ENCODE assay signal across 9 mouse cellular contexts in genomic region chr4:45967479-45968341, GRCm38 (mm10). TPM values are rescaled to one million over a fixed set of nuclear protein-coding genes. Genes with fewer than 3 reads are reported as not detected.
DNase-seq lines count a peak whose midpoint lies in the region; ATAC-seq lines count a peak whose summit lies in the region.
"Had no signal": no experiment of that assay in that cellular context is flagged by ENCODE, and none has a peak within 500 bp of the region (broad histone marks: within the 10 kb centered on the region; RNA-seq: fewer than 3 reads in every experiment).

No protein-coding gene starts in this region.

- no peaks in the 10 kb centered on the region for H3K36me3 ChIP-seq in forebrain, embryonic 11.5 days (ENCODE audit: control insufficient read depth, insufficient read depth, low read length)
- H3K36me3 ChIP-seq in forebrain, embryonic 16.5 days (ENCODE audit: control insufficient read depth, insufficient read depth), result no peaks in the 10 kb centered on the region
- H3K36me3 ChIP-seq in hindbrain, embryonic 14.5 days (replicated peaks; ENCODE audit: control insufficient read depth, insufficient read depth), result no peaks in the 10 kb centered on the region
- no peaks in the 10 kb centered on the region for H3K36me3 ChIP-seq in midbrain, embryonic 12.5 days

- peak overlapping the region; percentile 32 for H3K27ac ChIP-seq in forebrain, embryonic 11.5 days (ENCODE audit: low read depth, low read length)
- H3K27ac ChIP-seq in forebrain, embryonic 16.5 days (ENCODE audit: low read length), result no peak overlapping the region
- no peak overlapping the region for H3K27ac ChIP-seq in hindbrain, embryonic 14.5 days
- peak overlapping the region; percentile 17; the same call in 1 of the 2 replicates for H3K27ac ChIP-seq in midbrain, embryonic 12.5 days (replicated peaks)

- peak; percentile 64 for DNase-seq in forebrain, embryonic 11.5 days (ENCODE audit: low spot score)
- peak; percentile 37 for DNase-seq in brain, adult 2 months (ENCODE audit: low read depth, low spot score)
- DNase-seq in hindbrain, embryonic 14.5 days (ENCODE audit: low spot score), result peak; percentile 38
- no peak for DNase-seq in cerebellum, adult 9-11 months
- DNase-seq: cerebellum, postnatal 25 days had no signal

- H3K9me3 ChIP-seq in forebrain, embryonic 11.5 days (ENCODE audit: control insufficient read depth, low read length), result no peaks in the 10 kb centered on the region
- H3K9me3 ChIP-seq in forebrain, embryonic 16.5 days (ENCODE audit: control insufficient read depth, low read length), result no peaks in the 10 kb centered on the region
- H3K9me3 ChIP-seq in hindbrain, embryonic 14.5 days (ENCODE audit: control insufficient read depth, low read length), result no peaks in the 10 kb centered on the region
- no peaks in the 10 kb centered on the region for H3K9me3 ChIP-seq in midbrain, embryonic 12.5 days

- H3K27me3 ChIP-seq in forebrain, embryonic 11.5 days (ENCODE audit: control insufficient read depth, insufficient read depth, low read length), result no peaks in the 10 kb centered on the region; the same call in 1 of the 2 replicates
- 0 out of 2 replicates have a peak, but pooled peaks cover 3% of the 10 kb centered on the region for H3K27me3 ChIP-seq in forebrain, embryonic 16.5 days (replicated peaks; ENCODE audit: control insufficient read depth, insufficient read depth, low read length)
- no peaks in the 10 kb centered on the region for H3K27me3 ChIP-seq in hindbrain, embryonic 14.5 days (ENCODE audit: control insufficient read depth, insufficient read depth, low read length)
- H3K27me3 ChIP-seq in midbrain, embryonic 12.5 days, result peaks cover 22% of the 10 kb centered on the region

- H3K4me1 ChIP-seq in forebrain, embryonic 11.5 days (replicated peaks; ENCODE audit: control insufficient read depth, insufficient read depth, low read length), result peaks cover 14% of the 10 kb centered on the region
- H3K4me1 ChIP-seq in forebrain, embryonic 16.5 days (replicated peaks; ENCODE audit: control insufficient read depth, insufficient read depth, low read length), result peaks cover under 1% of the 10 kb centered on the region
- H3K4me1 ChIP-seq in hindbrain, embryonic 14.5 days (replicated peaks; ENCODE audit: control insufficient read depth, insufficient read depth, low read length), result 0 out of 2 replicates have a peak, but pooled peaks cover 8% of the 10 kb centered on the region
- H3K4me1 ChIP-seq in midbrain, embryonic 12.5 days, result peaks cover 27% of the 10 kb centered on the region

- no peak overlapping the region for H3K9ac ChIP-seq in forebrain, embryonic 11.5 days (ENCODE audit: low read length)
- H3K9ac ChIP-seq in forebrain, embryonic 16.5 days (replicated peaks; ENCODE audit: low read depth, low read length), result no peak overlapping the region
- H3K9ac ChIP-seq in hindbrain, embryonic 14.5 days, result no peak overlapping the region
- no peak overlapping the region for H3K9ac ChIP-seq in midbrain, embryonic 12.5 days (replicated peaks)

- no peak for ATAC-seq in forebrain, embryonic 11.5 days (replicated peaks; ENCODE audit: low FRiP score)
- no peak for ATAC-seq in forebrain, embryonic 16.5 days
- no peak for ATAC-seq in hindbrain, embryonic 14.5 days (ENCODE audit: low FRiP score)
- no peak for ATAC-seq in midbrain, embryonic 12.5 days (ENCODE audit: low FRiP score, low read depth)
- ATAC-seq in megakaryocyte-erythroid progenitor cell, adult 5-6 weeks (replicated peaks; ENCODE audit: low FRiP score, low TSS enrichment, poor library complexity, severe bottlenecking), result no peak
- no peak for ATAC-seq in megakaryocyte, adult 5-6 weeks (ENCODE audit: poor library complexity, severe bottlenecking)

- H3K4me2 ChIP-seq in forebrain, embryonic 11.5 days (ENCODE audit: low read depth, low read length, severe bottlenecking), result no peak overlapping the region
- no peak overlapping the region for H3K4me2 ChIP-seq in forebrain, embryonic 16.5 days (ENCODE audit: low read length)
- H3K4me2 ChIP-seq in hindbrain, embryonic 14.5 days (replicated peaks), result no peak overlapping the region
- H3K4me2 ChIP-seq in midbrain, embryonic 12.5 days (replicated peaks), result no peak overlapping the region

- 15% methylated on average over 9 of the region's 9 CpGs for WGBS in forebrain, embryonic 11.5 days
- WGBS in forebrain, embryonic 16.5 days, result 18% methylated on average over 9 of the region's 9 CpGs
- 21% methylated on average over 9 of the region's 9 CpGs for WGBS in hindbrain, embryonic 14.5 days
- WGBS in midbrain, embryonic 12.5 days, result 10% methylated on average over 9 of the region's 9 CpGs

- H3K4me3 ChIP-seq in forebrain, embryonic 11.5 days (ENCODE audit: low read depth, low read length), result no peak overlapping the region
- H3K4me3 ChIP-seq in forebrain, embryonic 16.5 days (replicated peaks; ENCODE audit: low read length), result no peak overlapping the region
- no peak overlapping the region for H3K4me3 ChIP-seq in hindbrain, embryonic 14.5 days (replicated peaks; ENCODE audit: low read length)
- no peak overlapping the region for H3K4me3 ChIP-seq in midbrain, embryonic 12.5 days

RNA-seq across cellular contexts. Expression of gene Tdrd7, which starts 2.6 kb away (rescaled TPM):
- polyA plus RNA-seq in forebrain, embryonic 11.5 days (2014; fragmentation: Nextera tagmentation; extraction: Ambion mirVana), result 9.6 and 13.2 TPM in 2 replicates
- 19.3 and 20.9 TPM in 2 replicates for polyA plus RNA-seq in forebrain, embryonic 16.5 days (2015; fragmentation: Nextera tagmentation; extraction: Ambion mirVana)
- polyA plus RNA-seq in hindbrain, embryonic 14.5 days (2014; fragmentation: Nextera tagmentation; extraction: Ambion mirVana), result 32.6 and 36.4 TPM in 2 replicates
- polyA plus RNA-seq in midbrain, embryonic 12.5 days (2016; fragmentation: Nextera tagmentation; extraction: Ambion mirVana), result 12.0 and 15.9 TPM in 2 replicates
- total RNA-seq in megakaryocyte-erythroid progenitor cell, adult 5-6 weeks (2014; fragmentation: Nextera tagmentation), result 9.0 and 16.6 TPM in 2 replicates
- total RNA-seq in megakaryocyte-erythroid progenitor cell, adult 5-6 weeks (2017), result 7.7 and 10.3 TPM in 2 replicates
- total RNA-seq in megakaryocyte, adult 5-6 weeks (2015), result 68.3 and 69.7 TPM in 2 replicates
- total RNA-seq in megakaryocyte, adult 5-6 weeks (2017), result 25.3 and 31.4 TPM in 2 replicates

Comparison
In these comparisons a context has a peak if more than half of its experiments do, and no peak if none do; other contexts are left out.
1. H3K27ac ChIP-seq: peak in forebrain, embryonic 11.5 days (single experiment) and midbrain, embryonic 12.5 days (single experiment); none in forebrain, embryonic 16.5 days (single experiment) and hindbrain, embryonic 14.5 days (single experiment).